Mouse (Mus musculus) thymus, adult 2 months (tissue): ENCODE data around the gene Tox3.

Source experiments
- CTCF ChIP-seq: fragments of 200-500 bp; IDR thresholded peaks from 2 replicates; pipeline ENCODE4 v1.5.1; 2012; ENCODE audit warnings: mild to moderate bottlenecking, control low read depth, low read length, moderate library complexity, borderline replicate concordance; ENCODE audit not compliant: control insufficient read depth, poor library complexity, insufficient read depth; ENCODE audit errors: extremely low read depth
- POLR2A ChIP-seq: fragments of 200-500 bp; IDR thresholded peaks from 2 replicates; pipeline ENCODE4 v1.6.1; 2012; ENCODE audit warnings: mild to moderate bottlenecking, low read length, control low read depth, moderate library complexity; ENCODE audit not compliant: control insufficient read depth, poor library complexity, insufficient read depth; ENCODE audit errors: extremely low read depth

- no peak for TF ChIP-seq CTCF
- TF ChIP-seq POLR2A, result no peak
These were observed 76.2 kb downstream of the Tox3 start for GRCm38 (mm10) chr8:90271920-90272319.
